Mouse (Mus musculus) embryo, embryonic 11 days (tissue): ENCODE measurements around the gene Gm37240.

Experiments used
- DNase-seq: peaks from one replicate; pipeline ENCODE4 v3.0.0-alpha.2; 2015

The Gm37240 gene

GRCm38 (mm10) chr3:84540640-84541039 is 1346.7 kb downstream of the Gm37240 start:
- no peak for DNase-seq

GRCm38 (mm10) chr3:84536987-84537386 is 1350.3 kb downstream of the Gm37240 start:
- no peak for DNase-seq

- DNase-seq = no peak
Measured at GRCm38 (mm10) chr3:84533227-84533626, 1354.1 kb downstream of the Gm37240 start.

- DNase-seq = no peak
Measured at GRCm38 (mm10) chr3:84529021-84529420, 1358.3 kb downstream of the Gm37240 start.

- no peak for DNase-seq
Measured at GRCm38 (mm10) chr3:84524952-84525351, 1362.4 kb downstream of the Gm37240 start.

- no peak for DNase-seq
Measured at GRCm38 (mm10) chr3:84516163-84516562, 1371.2 kb downstream of the Gm37240 start.

GRCm38 (mm10) chr3:84512774-84513515 is 1374.4 kb downstream of the Gm37240 start:
- no peak for DNase-seq

GRCm38 (mm10) chr3:84505193-84505592 is 1382.1 kb downstream of the Gm37240 start:
- no peak for DNase-seq

GRCm38 (mm10) chr3:84504291-84504690 is 1383.0 kb downstream of the Gm37240 start:
- DNase-seq = no peak

GRCm38 (mm10) chr3:84502101-84502500 is 1385.2 kb downstream of the Gm37240 start:
- DNase-seq = no peak

- DNase-seq = no peak
Measured at GRCm38 (mm10) chr3:84500491-84500890, 1386.8 kb downstream of the Gm37240 start.

- no peak for DNase-seq
Measured at GRCm38 (mm10) chr3:84497718-84498117, 1389.6 kb downstream of the Gm37240 start.

GRCm38 (mm10) chr3:84492657-84493056 is 1394.7 kb downstream of the Gm37240 start:
- DNase-seq = no peak

GRCm38 (mm10) chr3:84492148-84492547 is 1395.2 kb downstream of the Gm37240 start:
- no peak for DNase-seq

GRCm38 (mm10) chr3:84488716-84489115 is 1398.6 kb downstream of the Gm37240 start:
- no peak for DNase-seq

GRCm38 (mm10) chr3:84484891-84485290 is 1402.4 kb downstream of the Gm37240 start:
- DNase-seq = no peak

GRCm38 (mm10) chr3:84484333-84484732 is 1403.0 kb downstream of the Gm37240 start:
- DNase-seq = no peak

- DNase-seq = no peak
Measured at GRCm38 (mm10) chr3:84482121-84482520, 1405.2 kb downstream of the Gm37240 start.

- DNase-seq = peak; percentile 68
Measured at GRCm38 (mm10) chr3:84481104-84481503, 1406.2 kb downstream of the Gm37240 start.

- peak; percentile 70 for DNase-seq
Measured at GRCm38 (mm10) chr3:84480006-84480897, 1407.1 kb downstream of the Gm37240 start, which contains the start of gene Fhdc1. Gene Fhdc1 (minus strand): TSS chr3:84480429.

GRCm38 (mm10) chr3:84479293-84480005 is 1407.9 kb downstream of the Gm37240 start:
- peak; percentile 72 for DNase-seq

GRCm38 (mm10) chr3:84478896-84479292 is 1408.4 kb downstream of the Gm37240 start:
- no peak for DNase-seq

- no peak for DNase-seq
Measured at GRCm38 (mm10) chr3:84478195-84478594, 1409.1 kb downstream of the Gm37240 start.
